Comparison of ENCODE assay signal across 7 mouse cellular contexts in genomic region chr13:103919234-103919955, GRCm38 (mm10). TPM values are rescaled to one million over a fixed set of nuclear protein-coding genes. Genes with fewer than 3 reads are reported as not detected.
DNase-seq lines count a peak whose midpoint lies in the region; TF ChIP-seq lines count a peak whose summit lies in the region.

No protein-coding gene starts in this region.

- peak; percentile 21 for DNase-seq in ES-CJ7 (ENCODE audit: low read depth, low spot score)
- peak; percentile 43 for DNase-seq in adrenal gland, postnatal 10 days
- DNase-seq in heart, postnatal 10 days = peak; percentile 62 to 65
- DNase-seq in layer of hippocampus, postnatal 10 days (ENCODE audit: low spot score in 2 of 2) = peak; percentile 14 to 32
- peak; percentile 42 to 53 for DNase-seq in spleen, postnatal 10 days (ENCODE audit: low spot score in 2 of 2)

- no peaks in the 10 kb centered on the region for H3K9me3 ChIP-seq in megakaryocyte, embryonic 14.5 days

- H3K27me3 ChIP-seq in megakaryocyte, embryonic 14.5 days (replicated peaks) = no peaks in the 10 kb centered on the region

- no peak for TF ChIP-seq CTCF in embryonic fibroblast, embryonic 13.5 days (IDR thresholded peaks at IDR 0.05; ENCODE audit: borderline replicate concordance, insufficient read depth, low read length)

- H3K4me3 ChIP-seq in embryonic fibroblast, embryonic 13.5 days (ENCODE audit: insufficient read depth, low read length) = peak overlapping the region; percentile 89
- peak overlapping the region; percentile 91 for H3K4me3 ChIP-seq in megakaryocyte, embryonic 14.5 days (replicated peaks)

- peaks cover 10% of the 10 kb centered on the region for H3K36me3 ChIP-seq in megakaryocyte, embryonic 14.5 days (replicated peaks; ENCODE audit: low read length)

- peaks cover 4% of the 10 kb centered on the region for H3K4me1 ChIP-seq in embryonic fibroblast, embryonic 13.5 days (ENCODE audit: control insufficient read depth, insufficient read depth, low read length)
- peaks cover 41% of the 10 kb centered on the region for H3K4me1 ChIP-seq in megakaryocyte, embryonic 14.5 days

- TF ChIP-seq POLR2A in embryonic fibroblast, embryonic 13.5 days (IDR thresholded peaks at IDR 0.05; ENCODE audit: low read depth, low read length) = no peak

- intact Hi-C loops in heart, postnatal 10 days (cut with DNase I) = loop anchor here (5.0 kb wide), 1 partner anchor 47 kb away; no protein-coding TSS in a partner anchor

- peak overlapping the region; percentile 96 for H3K27ac ChIP-seq in embryonic fibroblast, embryonic 13.5 days (ENCODE audit: insufficient read depth, low read length)

RNA-seq across cellular contexts. Expression of gene Erbin, which starts 0.9 kb away (rescaled TPM):
- total RNA-seq in adrenal gland, postnatal 10 days (2021) = 10 to 100 TPM; 73.8 to 80.7 TPM
- 105 and 138 TPM in 2 replicates for polyA plus RNA-seq in embryonic fibroblast, embryonic 13.5 days (2011; ENCODE audit: insufficient read length, low read depth, missing spikeins)
- total RNA-seq in heart, postnatal 10 days (2021) = 10 to 100 TPM; 71.2 to 73.8 TPM
- total RNA-seq in layer of hippocampus, postnatal 10 days (2021) = 10 to 100 TPM; 35.0 to 37.3 TPM
- 1.3 and 6.6 TPM in 2 replicates for polyA plus RNA-seq in megakaryocyte, embryonic 14.5 days (2012; ENCODE audit: insufficient read depth, low replicate concordance)

Comparison
In these comparisons a context has a peak if more than half of its experiments do, and no peak if none do; other contexts are left out.
1. Peak in every context shown above with its lines: DNase-seq, H3K4me3 ChIP-seq and H3K27ac ChIP-seq.